In the genomic region with DNA sequence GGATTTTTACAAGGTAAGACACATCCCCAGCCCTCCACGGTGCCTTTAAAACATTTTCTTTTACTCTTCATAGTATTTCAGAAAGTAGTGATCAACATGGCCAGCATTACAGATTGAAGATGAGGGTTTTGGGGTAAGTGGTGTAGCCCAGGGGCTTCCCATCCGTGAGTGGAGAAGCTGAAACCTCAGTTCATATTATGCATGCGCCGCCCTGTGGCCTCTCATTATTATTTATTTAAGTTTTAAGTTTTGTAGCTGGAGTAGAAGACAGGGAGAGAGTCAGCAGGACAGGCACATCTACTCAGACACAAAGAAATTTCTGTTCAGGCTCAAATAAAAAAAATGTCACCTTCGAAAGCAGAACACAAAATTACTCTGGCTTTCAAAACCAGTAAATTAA, we compare ENCODE assay signal across 23 mouse cellular contexts.
"Had no signal": no experiment of that assay in that cellular context is flagged by ENCODE, and none has a peak within 500 bp of the region (broad histone marks: within the 10 kb centered on the region; RNA-seq: fewer than 3 reads in every experiment).

No protein-coding gene starts in this region.

- DNase-seq: gastrocnemius, postnatal 14 days; gastrocnemius, postnatal 36 days; heart, adult 18-20 months; heart, postnatal 14 days; heart, postnatal 36 days; kidney, adult 11 months; kidney, adult 8-10 months; kidney, postnatal 10 days; kidney, postnatal 25 days; kidney, postnatal 4 days; liver had no signal

- H3K27me3 ChIP-seq: heart, embryonic 13.5 days; heart, embryonic 15.5 days; hindbrain, embryonic 13.5 days; hindbrain, embryonic 15.5 days had no signal

- H3K4me2 ChIP-seq: heart, embryonic 13.5 days; heart, embryonic 15.5 days; hindbrain, embryonic 13.5 days; hindbrain, embryonic 15.5 days; limb, embryonic 12.5 days; liver, embryonic 11.5 days had no signal

- H3K27ac ChIP-seq: heart, embryonic 10.5 days; heart, embryonic 13.5 days; heart, embryonic 15.5 days; hindbrain, embryonic 13.5 days; hindbrain, embryonic 15.5 days; hindbrain, postnatal 0 days; layer of hippocampus, adult 2 months; left cerebral cortex, adult 2 months; limb, embryonic 10.5 days; limb, embryonic 12.5 days had no signal

- H3K4me1 ChIP-seq: hindbrain, embryonic 15.5 days; limb, embryonic 12.5 days had no signal

- H3K36me3 ChIP-seq: heart, embryonic 10.5 days; heart, embryonic 13.5 days; heart, embryonic 15.5 days; hindbrain, embryonic 13.5 days; hindbrain, embryonic 15.5 days; limb, embryonic 10.5 days; limb, embryonic 12.5 days had no signal

- H3K4me3 ChIP-seq: heart, embryonic 10.5 days; heart, embryonic 13.5 days; heart, embryonic 15.5 days; hindbrain, embryonic 13.5 days; hindbrain, embryonic 15.5 days; layer of hippocampus, adult 2 months; left cerebral cortex, adult 2 months; limb, embryonic 10.5 days; limb, embryonic 12.5 days had no signal

- H3K9ac ChIP-seq: heart, embryonic 13.5 days; heart, embryonic 15.5 days; hindbrain, embryonic 13.5 days; hindbrain, embryonic 15.5 days; limb, embryonic 12.5 days had no signal

- ATAC-seq: hindbrain, postnatal 0 days; intestine, embryonic 16.5 days had no signal

- H3K9me3 ChIP-seq: heart, embryonic 10.5 days; heart, embryonic 13.5 days; heart, embryonic 15.5 days; hindbrain, embryonic 13.5 days; hindbrain, embryonic 15.5 days; limb, embryonic 10.5 days; limb, embryonic 12.5 days had no signal
